Mouse (Mus musculus) intestine, postnatal 0 days (tissue): ENCODE data around the gene Gpatch1. TPM values are rescaled to one million over a fixed set of nuclear protein-coding genes. Genes with fewer than 3 reads are reported as not detected.
"Not testable (repeated sequence)": the region's sequence is repeated elsewhere in the genome, so short reads cannot be mapped to it uniquely, and the experiment has no call there.

Experiments
- ATAC-seq: fragments of 200-750 bp; cut with Nextera tagmentation; 2 replicates; pipeline ENCODE4 v1.8.0; 2017; ENCODE audit warnings: mild to moderate bottlenecking, moderate TSS enrichment, moderate library complexity
- H3K27ac ChIP-seq: fragments of 300-500 bp; sonication (generic); 2 replicates; pipeline ENCODE4 v1.5.1; 2014; ENCODE audit warnings: mild to moderate bottlenecking, low read depth, low read length, moderate library complexity
- H3K27me3 ChIP-seq: fragments of 300-500 bp; sonication (generic); replicated peaks from 2 replicates; pipeline ENCODE4 v1.6.1; 2014; ENCODE audit warnings: low read length, mixed read lengths; ENCODE audit not compliant: control insufficient read depth, insufficient read depth
- H3K36me3 ChIP-seq: fragments of 300-500 bp; sonication (generic); 2 replicates; pipeline ENCODE4 v1.6.1; 2014; ENCODE audit warnings: mild to moderate bottlenecking, moderate library complexity; ENCODE audit not compliant: control insufficient read depth, insufficient read depth
- H3K4me1 ChIP-seq: fragments of 300-500 bp; sonication (generic); replicated peaks from 2 replicates; pipeline ENCODE4 v1.6.1; 2014; ENCODE audit warnings: antibody characterized with exemption, low read length, mixed read lengths; ENCODE audit not compliant: control insufficient read depth, insufficient read depth
- H3K4me2 ChIP-seq: fragments of 300-500 bp; sonication (generic); replicated peaks from 2 replicates; pipeline ENCODE4 v1.6.1; 2014; ENCODE audit warnings: low read depth, mild to moderate bottlenecking, moderate library complexity
- H3K4me3 ChIP-seq: fragments of 300-500 bp; sonication (generic); 2 replicates; pipeline ENCODE4 v1.5.1; 2014; ENCODE audit warnings: low read depth, low read length
- H3K9ac ChIP-seq: fragments of 300-500 bp; sonication (generic); 2 replicates; pipeline ENCODE4 v1.6.1; 2014; ENCODE audit warnings: mild to moderate bottlenecking, low read depth, low read length
- H3K9me3 ChIP-seq: fragments of 300-500 bp; sonication (generic); 2 replicates; pipeline ENCODE4 v1.6.1; 2016; ENCODE audit warnings: mixed run types; ENCODE audit not compliant: control insufficient read depth
- CTCF ChIP-seq: sonication (generic); IDR thresholded peaks from 2 replicates; pipeline ENCODE4 v1.5.1; 2016; ENCODE audit warnings: low read depth, mild to moderate bottlenecking, control low read depth, antibody characterized with exemption, moderate library complexity
- WGBS: fragments of 180-500 bp; shearing (Covaris S2); extraction: QIAGEN DNeasy Blood & Tissue Kit; methylation state at CpG from one replicate; pipeline ENCODE4 v1.1.7; 2014; 5-methylcytosine and 5-hydroxymethylcytosine counted together
- polyA plus RNA-seq: library from polyadenylated mRNA; unstranded; fragments of >200 nt; fragmentation: Nextera tagmentation; extraction: Ambion mirVana; gene quantifications from 2 replicates; pipeline ENCODE4 v1.2.1, GENCODE M21; 2015

Gpatch1 gene
- polyA plus RNA-seq, 1 experiment from 2014 or later, result 8.6 TPM

DNA sequence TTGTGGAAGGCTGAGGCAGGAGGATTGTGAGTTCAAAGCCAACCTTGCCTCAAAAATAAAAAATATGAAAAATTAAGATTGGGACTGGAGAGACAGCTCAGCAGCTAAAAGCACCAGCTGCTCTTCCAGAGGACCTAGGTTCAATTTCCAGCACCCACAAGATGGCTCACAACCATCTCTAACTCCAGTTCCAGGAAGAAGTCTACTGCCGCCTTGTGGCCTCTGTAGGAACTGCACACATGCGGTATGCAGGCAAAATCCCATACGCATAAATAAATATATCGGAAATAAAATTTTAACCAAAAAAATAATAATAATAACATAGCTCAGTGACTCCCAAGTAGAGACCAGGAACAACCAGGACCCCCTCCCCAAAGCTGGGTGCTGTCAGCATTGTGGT, 51.6 kb downstream of the Gpatch1 start:
- 75% methylated on average over 4 of the region's 4 CpGs for WGBS
- Histone ChIP-seq H3K36me3 (no peaks in the 10 kb centered on the region), H3K27ac (no peak overlapping the region), H3K9ac (no peak overlapping the region), H3K4me2 (no peak overlapping the region), H3K9me3 (no peaks in the 10 kb centered on the region), H3K4me3 (no peak overlapping the region), H3K4me1 (0 out of 2 replicates have a peak, but pooled peaks cover 5% of the 10 kb centered on the region), H3K27me3 (no peaks in the 10 kb centered on the region)
- no peak for ATAC-seq
- TF ChIP-seq CTCF, result peak; percentile 56

GRCm38 (mm10) chr7:35264746-35265145, 53.5 kb downstream of the Gpatch1 start:
- Histone ChIP-seq H3K4me2 (no peak overlapping the region), H3K27ac (no peak overlapping the region), H3K4me3 (no peak overlapping the region), H3K9me3 (no peaks in the 10 kb centered on the region), H3K27me3 (no peaks in the 10 kb centered on the region), H3K36me3 (no peaks in the 10 kb centered on the region), H3K4me1 (0 out of 2 replicates have a peak, but pooled peaks cover 5% of the 10 kb centered on the region), H3K9ac (no peak overlapping the region)
- TF ChIP-seq CTCF, result peak; percentile 78
- WGBS, result 17% methylated on average over 7 of the region's 7 CpGs
- ATAC-seq, result no peak

GRCm38 (mm10) chr7:35263595-35264489, 54.4 kb downstream of the Gpatch1 start:
- 47% methylated on average over 15 of the region's 15 CpGs for WGBS
- Histone ChIP-seq H3K9ac (no peak overlapping the region), H3K4me3 (no peak overlapping the region), H3K27me3 (no peaks in the 10 kb centered on the region), H3K36me3 (no peaks in the 10 kb centered on the region), H3K4me2 (no peak overlapping the region; the same call in 1 of the 2 replicates), H3K4me1 (0 out of 2 replicates have a peak, but pooled peaks cover 5% of the 10 kb centered on the region), H3K27ac (no peak overlapping the region), H3K9me3 (no peaks in the 10 kb centered on the region)
- peak; percentile 85 for ATAC-seq
- no peak for TF ChIP-seq CTCF

DNA sequence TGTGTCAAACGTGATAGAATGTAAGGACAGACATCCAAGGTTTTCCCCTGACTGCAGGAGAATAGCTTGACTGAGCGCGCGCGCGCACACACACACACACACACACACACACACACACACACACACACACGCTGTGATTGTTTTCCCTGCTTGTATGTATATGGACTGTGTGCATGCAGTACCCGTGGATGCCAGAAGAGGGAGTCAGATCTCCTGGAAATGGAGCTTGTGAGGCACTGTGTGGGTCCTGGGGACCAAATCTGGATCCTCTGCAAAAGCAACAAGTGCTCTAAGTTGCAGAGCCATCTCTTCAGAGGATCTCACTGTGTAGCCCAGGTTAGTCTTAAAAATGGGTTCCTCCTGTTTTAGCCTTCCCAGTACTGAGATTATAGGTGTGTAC, 58.9 kb downstream of the Gpatch1 start:
- H3K27me3 ChIP-seq, result no peaks in the 10 kb centered on the region
- H3K4me1 ChIP-seq, result 0 out of 2 replicates have a peak, but pooled peaks cover 5% of the 10 kb centered on the region
- H3K27ac ChIP-seq, result no peak overlapping the region
- no peaks in the 10 kb centered on the region for H3K36me3 ChIP-seq
- H3K4me2 ChIP-seq, result no peak overlapping the region
- no peak overlapping the region for H3K9ac ChIP-seq
- peak; percentile 59 for TF ChIP-seq CTCF
- WGBS, result 87% methylated on average over 8 of the region's 8 CpGs
- ATAC-seq, result no peak
- H3K9me3 ChIP-seq, result no peaks in the 10 kb centered on the region
- H3K4me3 ChIP-seq, result no peak overlapping the region

DNA sequence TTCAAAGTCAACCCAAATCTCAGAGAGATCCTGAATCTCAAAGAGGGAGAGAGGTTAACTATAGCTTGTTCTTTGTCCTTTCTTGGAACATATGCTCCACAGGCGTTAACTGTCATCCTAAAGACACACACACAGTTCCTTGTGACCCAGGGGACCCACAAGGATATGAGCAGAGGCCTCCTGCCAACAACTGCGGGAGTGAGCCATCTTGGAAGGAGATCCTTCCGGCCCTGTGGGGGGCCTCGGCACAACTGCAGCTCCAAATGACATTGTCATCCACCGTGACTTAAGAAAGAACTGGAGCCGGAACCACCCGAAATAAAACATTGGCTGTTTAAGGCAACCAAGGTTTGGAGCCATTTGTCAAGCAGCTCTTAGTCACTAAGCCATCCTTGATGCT, 59.9 kb downstream of the Gpatch1 start:
- 59% methylated on average over 7 of the region's 7 CpGs for WGBS
- no peak for ATAC-seq
- Histone ChIP-seq H3K4me3 (no peak overlapping the region), H3K4me2 (no peak overlapping the region), H3K9me3 (no peaks in the 10 kb centered on the region), H3K36me3 (no peaks in the 10 kb centered on the region), H3K4me1 (0 out of 2 replicates have a peak, but pooled peaks cover 1% of the 10 kb centered on the region), H3K27ac (no peak overlapping the region), H3K27me3 (no peaks in the 10 kb centered on the region), H3K9ac (no peak overlapping the region)
- no peak for TF ChIP-seq CTCF

DNA sequence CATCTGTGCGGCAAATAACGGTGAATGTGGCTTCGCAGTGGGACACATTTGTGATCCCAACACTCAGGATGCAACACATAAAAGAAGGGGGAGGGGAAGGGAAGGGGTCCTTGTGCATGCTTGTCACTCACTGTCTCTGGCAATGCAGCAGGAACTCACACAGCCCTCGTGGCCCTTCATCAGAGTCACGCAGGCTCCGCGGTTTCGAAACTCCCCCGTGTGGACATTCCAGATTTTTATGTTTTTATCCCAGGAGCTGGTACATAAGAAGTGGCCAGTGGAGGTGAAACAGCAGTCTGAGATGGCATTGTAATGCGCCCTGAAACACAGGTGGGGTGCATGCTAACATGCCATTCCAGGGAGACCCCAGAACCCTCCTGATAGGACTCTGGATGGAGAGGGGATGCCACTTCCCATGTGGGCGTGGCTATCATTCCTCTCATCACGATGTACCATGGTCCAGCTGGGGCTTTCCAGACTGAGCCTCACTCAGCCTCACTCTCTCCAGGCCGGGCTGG, 66.1 kb downstream of the Gpatch1 start:
- peak; percentile 25; the same call in 1 of the 2 replicates for ATAC-seq
- TF ChIP-seq CTCF, result peak; percentile 67
- Histone ChIP-seq H3K4me2 (0 out of 2 replicates have a peak overlapping the region, but pooled peaks have one; percentile 35), H3K27me3 (no peaks in the 10 kb centered on the region), H3K36me3 (no peaks in the 10 kb centered on the region), H3K9ac (no peak overlapping the region), H3K4me1 (no peaks in the 10 kb centered on the region), H3K4me3 (no peak overlapping the region), H3K27ac (no peak overlapping the region), H3K9me3 (no peaks in the 10 kb centered on the region)
- WGBS, result 12% methylated on average over 12 of the region's 13 CpGs

DNA sequence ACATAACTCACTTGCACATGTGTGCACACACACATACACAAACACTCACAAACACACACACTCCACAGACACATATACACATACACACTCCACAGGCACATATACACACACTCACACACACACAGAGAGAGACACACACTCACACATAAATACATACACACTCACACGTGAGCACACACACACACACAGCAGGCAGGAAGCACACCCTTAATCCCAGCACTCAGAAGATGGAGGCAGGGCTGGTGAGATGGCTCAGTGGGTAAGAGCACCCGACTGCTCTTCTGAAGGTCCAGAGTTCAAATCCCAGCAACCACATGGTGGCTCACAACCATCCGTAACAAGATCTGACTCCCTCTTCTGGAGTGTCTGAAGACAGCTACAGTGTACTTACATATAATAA, 80.3 kb downstream of the Gpatch1 start:
- WGBS, result 56% methylated on average over 2 of the region's 3 CpGs

More for the DNA sequence above, 80.3 kb downstream of the Gpatch1 start:
- not testable (repeated sequence) for H3K4me1 ChIP-seq, H3K36me3 ChIP-seq, ATAC-seq, H3K27me3 ChIP-seq, H3K9ac ChIP-seq, H3K9me3 ChIP-seq, H3K27ac ChIP-seq, H3K4me2 ChIP-seq, H3K4me3 ChIP-seq
